Mouse (Mus musculus) lung, embryonic 15.5 days (tissue): ENCODE data around the gene Copz2. TPM values are rescaled to one million over a fixed set of nuclear protein-coding genes. Genes with fewer than 3 reads are reported as not detected.
"Not testable (repeated sequence)": the region's sequence is repeated elsewhere in the genome, so short reads cannot be mapped to it uniquely, and the experiment has no call there.

Experiments
- ATAC-seq: fragments of 200-750 bp; cut with Nextera tagmentation; 2 replicates; pipeline ENCODE4 v1.8.0; 2017; ENCODE audit warnings: moderate number of reproducible peaks, borderline replicate concordance; ENCODE audit not compliant: low FRiP score, low TSS enrichment; ENCODE audit errors: extremely low read depth
- H3K27ac ChIP-seq: fragments of 300-500 bp; sonication (generic); 2 replicates; pipeline ENCODE4 v1.5.1; 2015; ENCODE audit warnings: moderate library complexity, mild to moderate bottlenecking, inconsistent platforms
- H3K27me3 ChIP-seq: fragments of 300-500 bp; sonication (generic); 2 replicates; pipeline ENCODE4 v1.6.1; 2015; ENCODE audit warnings: inconsistent platforms
- H3K36me3 ChIP-seq: fragments of 300-500 bp; sonication (generic); 2 replicates; pipeline ENCODE4 v1.6.1; 2015; ENCODE audit warnings: inconsistent platforms
- H3K4me1 ChIP-seq: fragments of 300-500 bp; sonication (generic); 2 replicates; pipeline ENCODE4 v1.6.1; 2015; ENCODE audit warnings: inconsistent platforms
- H3K4me2 ChIP-seq: fragments of 300-500 bp; sonication (generic); 2 replicates; pipeline ENCODE4 v1.6.1; 2015; ENCODE audit warnings: inconsistent platforms, mild to moderate bottlenecking, moderate library complexity
- H3K4me3 ChIP-seq: fragments of 300-500 bp; sonication (generic); 2 replicates; pipeline ENCODE4 v1.5.1; 2015; ENCODE audit warnings: mild to moderate bottlenecking, inconsistent platforms
- H3K9ac ChIP-seq: fragments of 300-500 bp; sonication (generic); 2 replicates; pipeline ENCODE4 v1.6.1; 2015; ENCODE audit warnings: inconsistent platforms
- H3K9me3 ChIP-seq: fragments of 300-500 bp; sonication (generic); 2 replicates; pipeline ENCODE4 v1.6.1; 2016; ENCODE audit warnings: inconsistent platforms
- WGBS: fragments of 180-500 bp; shearing (Covaris S2); methylation state at CpG from one replicate; pipeline ENCODE4 v1.1.7; 2015; 5-methylcytosine and 5-hydroxymethylcytosine counted together
- polyA plus RNA-seq: library from polyadenylated mRNA; unstranded; fragments of >200 nt; fragmentation: Nextera tagmentation; extraction: Ambion mirVana; gene quantifications from 2 replicates; pipeline ENCODE4 v1.2.1, GENCODE M21; 2015

Copz2 gene
- polyA plus RNA-seq, 1 experiment from 2014 or later = 134 TPM

GRCm38 (mm10) chr11:96847240-96847639, 2.4 kb upstream of the Copz2 start:
- no peak overlapping the region for H3K4me2 ChIP-seq
- H3K36me3 ChIP-seq = no peaks in the 10 kb centered on the region
- peaks cover 7% of the 10 kb centered on the region; the same call in 1 of the 2 replicates for H3K4me1 ChIP-seq
- H3K27ac ChIP-seq = no peak overlapping the region
- no peaks in the 10 kb centered on the region for H3K27me3 ChIP-seq
- H3K9ac ChIP-seq = no peak overlapping the region
- ATAC-seq = no peak
- 43% methylated on average over 3 of the region's 3 CpGs for WGBS
- H3K9me3 ChIP-seq = no peaks in the 10 kb centered on the region
- H3K4me3 ChIP-seq = no peak overlapping the region

GRCm38 (mm10) chr11:96848694-96849093, 976 bp upstream of the Copz2 start:
- no peak for ATAC-seq
- no peak overlapping the region for H3K4me3 ChIP-seq
- no peak overlapping the region for H3K9ac ChIP-seq
- no peaks in the 10 kb centered on the region for H3K27me3 ChIP-seq
- no peaks in the 10 kb centered on the region for H3K9me3 ChIP-seq
- H3K4me1 ChIP-seq = peaks cover 7% of the 10 kb centered on the region; the same call in 1 of the 2 replicates
- H3K4me2 ChIP-seq = no peak overlapping the region
- 67% methylated on average over 9 of the region's 9 CpGs for WGBS
- H3K36me3 ChIP-seq = no peaks in the 10 kb centered on the region
- H3K27ac ChIP-seq = no peak overlapping the region

GRCm38 (mm10) chr11:96849145-96849544, 525 bp upstream of the Copz2 start:
- H3K27ac ChIP-seq, H3K9me3 ChIP-seq, ATAC-seq, H3K27me3 ChIP-seq, H3K36me3 ChIP-seq, H3K4me1 ChIP-seq: not testable (repeated sequence)
- peak overlapping the region; percentile 58; the same call in 1 of the 2 replicates for H3K9ac ChIP-seq
- H3K4me2 ChIP-seq = peak overlapping the region; percentile 90
- WGBS = 63% methylated on average over 5 of the region's 5 CpGs
- H3K4me3 ChIP-seq = peak overlapping the region; percentile 61

- no peaks in the 10 kb centered on the region for H3K36me3 ChIP-seq
- no peak overlapping the region for H3K27ac ChIP-seq
- 70% methylated on average over 5 of the region's 5 CpGs for WGBS
- H3K4me2 ChIP-seq = no peak overlapping the region
- no peak for ATAC-seq
- H3K27me3 ChIP-seq = no peaks in the 10 kb centered on the region
- H3K4me3 ChIP-seq = no peak overlapping the region
- no peaks in the 10 kb centered on the region for H3K9me3 ChIP-seq
- H3K9ac ChIP-seq = no peak overlapping the region
- peaks cover 18% of the 10 kb centered on the region for H3K4me1 ChIP-seq
Measured at GRCm38 (mm10) chr11:96857446-96857845, 7.8 kb downstream of the Copz2 start.

- Histone ChIP-seq H3K27ac (no peak overlapping the region), H3K9me3 (no peaks in the 10 kb centered on the region), H3K4me1 (peaks cover 31% of the 10 kb centered on the region), H3K36me3 (no peaks in the 10 kb centered on the region), H3K27me3 (peaks cover 5% of the 10 kb centered on the region; the same call in 1 of the 2 replicates), H3K4me2 (no peak overlapping the region), H3K4me3 (no peak overlapping the region), H3K9ac (no peak overlapping the region)
- ATAC-seq = no peak
- 82% methylated on average over 4 of the region's 4 CpGs for WGBS
Measured at GRCm38 (mm10) chr11:96859635-96860034, 10.0 kb downstream of the Copz2 start.

GRCm38 (mm10) chr11:96860564-96860963, 10.9 kb downstream of the Copz2 start:
- peak; percentile 55; the same call in 1 of the 2 replicates for ATAC-seq
- no peak overlapping the region for H3K9ac ChIP-seq

GRCm38 (mm10) chr11:96861446-96861845, 11.8 kb downstream of the Copz2 start:
- Histone ChIP-seq H3K4me3 (peak overlapping the region; percentile 45), H3K4me2 (peak overlapping the region; percentile 82), H3K36me3 (no peaks in the 10 kb centered on the region), H3K27me3 (peaks cover 5% of the 10 kb centered on the region; the same call in 1 of the 2 replicates), H3K27ac (peak overlapping the region; percentile 34; the same call in 1 of the 2 replicates), H3K4me1 (peaks cover 31% of the 10 kb centered on the region), H3K9me3 (no peaks in the 10 kb centered on the region), H3K9ac (peak overlapping the region; percentile 25; the same call in 1 of the 2 replicates)
- WGBS = under 1% methylated on average over 20 of the region's 20 CpGs
- peak; percentile 45 for ATAC-seq

More at GRCm38 (mm10) chr11:96860564-96860963, 10.9 kb downstream of the Copz2 start:
- no peaks in the 10 kb centered on the region for H3K36me3 ChIP-seq
- no peaks in the 10 kb centered on the region for H3K9me3 ChIP-seq
- 10% methylated on average over 8 of the region's 8 CpGs for WGBS
- no peak overlapping the region for H3K4me3 ChIP-seq
- peaks cover 5% of the 10 kb centered on the region; the same call in 1 of the 2 replicates for H3K27me3 ChIP-seq
- peak overlapping the region; percentile 34 for H3K27ac ChIP-seq
- peaks cover 31% of the 10 kb centered on the region for H3K4me1 ChIP-seq
- peak overlapping the region; percentile 82; the same call in 1 of the 2 replicates for H3K4me2 ChIP-seq

GRCm38 (mm10) chr11:96861878-96862289, 12.2 kb downstream of the Copz2 start:
- peak; percentile 85 for ATAC-seq
- Histone ChIP-seq H3K4me1 (peaks cover 31% of the 10 kb centered on the region), H3K9me3 (no peaks in the 10 kb centered on the region), H3K9ac (peak overlapping the region; percentile 25; the same call in 1 of the 2 replicates), H3K36me3 (no peaks in the 10 kb centered on the region), H3K4me2 (peak overlapping the region; percentile 82), H3K4me3 (peak overlapping the region; percentile 45), H3K27ac (no peak overlapping the region), H3K27me3 (peaks cover 5% of the 10 kb centered on the region; the same call in 1 of the 2 replicates)
- WGBS = under 1% methylated on average over 31 of the region's 31 CpGs

GRCm38 (mm10) chr11:96862534-96862933, 12.9 kb downstream of the Copz2 start:
- WGBS = 72% methylated on average over 12 of the region's 12 CpGs
- H3K4me3 ChIP-seq = 0 out of 2 replicates have a peak overlapping the region, but pooled peaks have one; percentile 45
- H3K36me3 ChIP-seq = no peaks in the 10 kb centered on the region
- peak overlapping the region; percentile 82 for H3K4me2 ChIP-seq
- peaks cover 5% of the 10 kb centered on the region; the same call in 1 of the 2 replicates for H3K27me3 ChIP-seq
- H3K9ac ChIP-seq = no peak overlapping the region
- H3K9me3 ChIP-seq = no peaks in the 10 kb centered on the region
- H3K27ac ChIP-seq = no peak overlapping the region
- ATAC-seq = no peak
- peaks cover 35% of the 10 kb centered on the region for H3K4me1 ChIP-seq

GRCm38 (mm10) chr11:96863206-96863995, 13.7 kb downstream of the Copz2 start:
- ATAC-seq = no peak
- Histone ChIP-seq H3K9me3 (no peaks in the 10 kb centered on the region), H3K4me1 (peaks cover 35% of the 10 kb centered on the region), H3K36me3 (no peaks in the 10 kb centered on the region), H3K9ac (no peak overlapping the region), H3K4me2 (peak overlapping the region; percentile 6; the same call in 1 of the 2 replicates), H3K27me3 (peaks cover 5% of the 10 kb centered on the region; the same call in 1 of the 2 replicates), H3K27ac (no peak overlapping the region), H3K4me3 (no peak overlapping the region)
- 23% methylated on average over 26 of the region's 26 CpGs for WGBS

GRCm38 (mm10) chr11:96867149-96867548, 17.5 kb downstream of the Copz2 start:
- Histone ChIP-seq H3K4me3 (no peak overlapping the region), H3K27ac (no peak overlapping the region), H3K4me2 (no peak overlapping the region), H3K36me3 (no peaks in the 10 kb centered on the region), H3K9me3 (no peaks in the 10 kb centered on the region), H3K27me3 (peaks cover 5% of the 10 kb centered on the region; the same call in 1 of the 2 replicates), H3K9ac (no peak overlapping the region), H3K4me1 (peaks cover 20% of the 10 kb centered on the region)
- ATAC-seq = no peak
- 8% methylated on average over 5 of the region's 5 CpGs for WGBS
